Mouse (Mus musculus) liver, embryonic 11.5 days (tissue): ENCODE measurements around the gene Mgst3. TPM values are rescaled to one million over a fixed set of nuclear protein-coding genes. Genes with fewer than 3 reads are reported as not detected.
A peak's percentile ranks its signal among the peaks of the same experiment; 100 is the strongest.

ENCODE experiments used
- ATAC-seq: fragments of 200-750 bp; cut with Nextera tagmentation; replicated peaks from 2 replicates; pipeline ENCODE4 v1.8.0; 2017; ENCODE audit warnings: moderate number of reproducible peaks, mild to moderate bottlenecking, moderate TSS enrichment, moderate library complexity; ENCODE audit not compliant: low FRiP score
- DNase-seq: peaks from one replicate; pipeline ENCODE4 v3.0.0-alpha.2; 2017; ENCODE audit warnings: low spot score
- H3K27ac ChIP-seq: fragments of 300-500 bp; sonication (generic); 2 replicates; pipeline ENCODE4 v1.5.1; 2014; ENCODE audit warnings: mild to moderate bottlenecking, low read depth, low read length, control low read depth
- H3K27me3 ChIP-seq: fragments of 300-500 bp; sonication (generic); replicated peaks from 2 replicates; pipeline ENCODE4 v1.6.1; 2014; ENCODE audit warnings: low read length, mixed read lengths; ENCODE audit not compliant: control insufficient read depth, insufficient read depth
- H3K36me3 ChIP-seq: fragments of 300-500 bp; sonication (generic); 2 replicates; pipeline ENCODE4 v1.6.1; 2014; ENCODE audit warnings: mild to moderate bottlenecking, low read length, moderate library complexity, mixed read lengths; ENCODE audit not compliant: control insufficient read depth, insufficient read depth
- H3K4me1 ChIP-seq: fragments of 300-500 bp; sonication (generic); replicated peaks from 2 replicates; pipeline ENCODE4 v1.6.1; 2014; ENCODE audit warnings: low read length, mixed read lengths; ENCODE audit not compliant: control insufficient read depth, insufficient read depth
- H3K4me2 ChIP-seq: fragments of 300-500 bp; sonication (generic); 2 replicates; pipeline ENCODE4 v1.6.1; 2014; ENCODE audit warnings: mild to moderate bottlenecking, control low read depth, moderate library complexity
- H3K4me3 ChIP-seq: fragments of 300-500 bp; sonication (generic); 2 replicates; pipeline ENCODE4 v1.5.1; 2014; ENCODE audit warnings: low read depth, low read length, control low read depth
- H3K9ac ChIP-seq: fragments of 300-500 bp; sonication (generic); 2 replicates; pipeline ENCODE4 v1.6.1; 2014; ENCODE audit warnings: low read depth, low read length, control low read depth
- H3K9me3 ChIP-seq: fragments of 300-500 bp; sonication (generic); 2 replicates; pipeline ENCODE4 v1.6.1; 2016; ENCODE audit warnings: low read length, inconsistent platforms, mixed read lengths; ENCODE audit not compliant: control insufficient read depth
- WGBS: fragments of 180-500 bp; shearing (Covaris S2); extraction: QIAGEN DNeasy Blood & Tissue Kit; methylation state at CpG from one replicate; pipeline ENCODE4 v1.1.7; 2014; 5-methylcytosine and 5-hydroxymethylcytosine counted together
- polyA plus RNA-seq: library from polyadenylated mRNA; unstranded; fragments of >200 nt; fragmentation: Nextera tagmentation; extraction: Ambion mirVana; gene quantifications from 2 replicates; pipeline ENCODE4 v1.2.1, GENCODE M21; 2014

Mgst3 gene
- polyA plus RNA-seq, 1 experiment from 2014 or later: 242 TPM

GRCm38 (mm10) chr1:167391241-167391640 is 2.4 kb downstream of the Mgst3 start:
- Histone ChIP-seq H3K4me1 (peaks cover 28% of the 10 kb centered on the region), H3K27me3 (no peaks in the 10 kb centered on the region), H3K9me3 (no peaks in the 10 kb centered on the region), H3K36me3 (no peaks in the 10 kb centered on the region), H3K4me3 (peak overlapping the region; percentile 31), H3K4me2 (peak overlapping the region; percentile 64), H3K27ac (no peak overlapping the region), H3K9ac (peak overlapping the region; percentile 59)
- 79% methylated on average over 6 of the region's 6 CpGs for WGBS
- DNase-seq (no peak), ATAC-seq (no peak)

- no peak overlapping the region; the same call in 1 of the 2 replicates for H3K9ac ChIP-seq
- DNase-seq: no peak
- WGBS: 79% methylated on average over 4 of the region's 4 CpGs
- H3K27me3 ChIP-seq: no peaks in the 10 kb centered on the region
- H3K27ac ChIP-seq: peak overlapping the region; percentile 9; the same call in 1 of the 2 replicates
- H3K4me3 ChIP-seq: peak overlapping the region; percentile 13; the same call in 1 of the 2 replicates
- H3K9me3 ChIP-seq: no peaks in the 10 kb centered on the region
- H3K4me2 ChIP-seq: peak overlapping the region; percentile 64
- no peak for ATAC-seq
- no peaks in the 10 kb centered on the region for H3K36me3 ChIP-seq
- peaks cover 34% of the 10 kb centered on the region for H3K4me1 ChIP-seq
These were observed 3.3 kb downstream of the Mgst3 start for GRCm38 (mm10) chr1:167390381-167390780.

- H3K27ac ChIP-seq: no peak overlapping the region
- no peaks in the 10 kb centered on the region for H3K27me3 ChIP-seq
- ATAC-seq: no peak
- 86% methylated on average over 7 of the region's 7 CpGs for WGBS
- DNase-seq: no peak
- H3K4me2 ChIP-seq: peak overlapping the region; percentile 64
- peak overlapping the region; percentile 38; the same call in 1 of the 2 replicates for H3K9ac ChIP-seq
- peak overlapping the region; percentile 13; the same call in 1 of the 2 replicates for H3K4me3 ChIP-seq
- H3K36me3 ChIP-seq: no peaks in the 10 kb centered on the region
- H3K4me1 ChIP-seq: peaks cover 42% of the 10 kb centered on the region
- no peaks in the 10 kb centered on the region for H3K9me3 ChIP-seq
These were observed 4.1 kb downstream of the Mgst3 start for GRCm38 (mm10) chr1:167389584-167389983.

GRCm38 (mm10) chr1:167388571-167388970 is 5.1 kb downstream of the Mgst3 start:
- Histone ChIP-seq H3K4me1 (peaks cover 47% of the 10 kb centered on the region), H3K9ac (peak overlapping the region; percentile 45; the same call in 1 of the 2 replicates), H3K27me3 (no peaks in the 10 kb centered on the region), H3K9me3 (no peaks in the 10 kb centered on the region), H3K27ac (peak overlapping the region; percentile 33; the same call in 1 of the 2 replicates), H3K36me3 (no peaks in the 10 kb centered on the region), H3K4me3 (no peak overlapping the region), H3K4me2 (peak overlapping the region; percentile 64)
- ATAC-seq (no peak), DNase-seq (no peak)
- 81% methylated on average over 6 of the region's 6 CpGs for WGBS

GRCm38 (mm10) chr1:167387796-167388195 is 5.8 kb downstream of the Mgst3 start:
- H3K4me1 ChIP-seq: peaks cover 54% of the 10 kb centered on the region
- peak overlapping the region; percentile 45 for H3K9ac ChIP-seq

GRCm38 (mm10) chr1:167387310-167387709 is 6.3 kb downstream of the Mgst3 start:
- peaks cover 54% of the 10 kb centered on the region for H3K4me1 ChIP-seq
- DNase-seq: no peak
- H3K9ac ChIP-seq: peak overlapping the region; percentile 44
- peak overlapping the region; percentile 56 for H3K27ac ChIP-seq
- H3K9me3 ChIP-seq: no peaks in the 10 kb centered on the region
- no peaks in the 10 kb centered on the region for H3K27me3 ChIP-seq
- ATAC-seq: no peak
- 63% methylated on average over 2 of the region's 2 CpGs for WGBS
- H3K36me3 ChIP-seq: no peaks in the 10 kb centered on the region
- no peak overlapping the region for H3K4me3 ChIP-seq
- H3K4me2 ChIP-seq: peak overlapping the region; percentile 64; the same call in 1 of the 2 replicates

More at GRCm38 (mm10) chr1:167387796-167388195, 5.8 kb downstream of the Mgst3 start:
- Histone ChIP-seq H3K9me3 (no peaks in the 10 kb centered on the region), H3K4me2 (peak overlapping the region; percentile 64), H3K27me3 (no peaks in the 10 kb centered on the region), H3K36me3 (no peaks in the 10 kb centered on the region), H3K4me3 (no peak overlapping the region; the same call in 1 of the 2 replicates), H3K27ac (no peak overlapping the region)
- no peak for DNase-seq
- WGBS: 71% methylated on average over 3 of the region's 3 CpGs
- no peak for ATAC-seq

- DNase-seq (no peak), ATAC-seq (no peak)
- Histone ChIP-seq H3K27ac (peak overlapping the region; percentile 56; the same call in 1 of the 2 replicates), H3K4me3 (no peak overlapping the region), H3K9ac (peak overlapping the region; percentile 44), H3K9me3 (no peaks in the 10 kb centered on the region), H3K27me3 (no peaks in the 10 kb centered on the region), H3K36me3 (no peaks in the 10 kb centered on the region), H3K4me1 (peaks cover 59% of the 10 kb centered on the region), H3K4me2 (no peak overlapping the region)
- 24% methylated on average over 2 of the region's 2 CpGs for WGBS
These were observed 7.2 kb downstream of the Mgst3 start for GRCm38 (mm10) chr1:167386466-167386865.

GRCm38 (mm10) chr1:167385636-167386035 is 8.0 kb downstream of the Mgst3 start:
- Histone ChIP-seq H3K9me3 (no peaks in the 10 kb centered on the region), H3K27ac (peak overlapping the region; percentile 94), H3K4me1 (peaks cover 57% of the 10 kb centered on the region), H3K9ac (peak overlapping the region; percentile 3; the same call in 1 of the 2 replicates), H3K4me2 (peak overlapping the region; percentile 11), H3K36me3 (no peaks in the 10 kb centered on the region), H3K27me3 (no peaks in the 10 kb centered on the region), H3K4me3 (no peak overlapping the region)
- DNase-seq (no peak), ATAC-seq (no peak)
- WGBS: 69% methylated on average over 5 of the region's 5 CpGs

GRCm38 (mm10) chr1:167385211-167385610 is 8.4 kb downstream of the Mgst3 start:
- DNase-seq (no peak), ATAC-seq (no peak)
- H3K9me3 ChIP-seq: no peaks in the 10 kb centered on the region
- WGBS: 85% methylated on average over 2 of the region's 2 CpGs
- peak overlapping the region; percentile 59 for H3K4me2 ChIP-seq
- H3K27me3 ChIP-seq: no peaks in the 10 kb centered on the region
- H3K4me3 ChIP-seq: no peak overlapping the region
- peak overlapping the region; percentile 94 for H3K27ac ChIP-seq
- H3K9ac ChIP-seq: peak overlapping the region; percentile 55
- H3K36me3 ChIP-seq: no peaks in the 10 kb centered on the region
- peaks cover 57% of the 10 kb centered on the region for H3K4me1 ChIP-seq
